Mouse (Mus musculus) limb, embryonic 11.5 days (tissue): Measurements from ENCODE around the gene Oser1. TPM values are rescaled to one million over a fixed set of nuclear protein-coding genes. Genes with fewer than 3 reads are reported as not detected.

Source experiments
- ATAC-seq: fragments of 200-750 bp; cut with Nextera tagmentation; 2 replicates; pipeline ENCODE4 v1.8.0; 2017; ENCODE audit warnings: low read depth; ENCODE audit not compliant: insufficient number of reproducible peaks, low FRiP score, low TSS enrichment
- DNase-seq: peaks from one replicate; pipeline ENCODE4 v3.0.0-alpha.2; 2015; ENCODE audit warnings: low spot score
- H3K27ac ChIP-seq: fragments of 300-500 bp; sonication (generic); replicated peaks from 2 replicates; pipeline ENCODE4 v1.5.1; 2014; ENCODE audit warnings: low read depth, mild to moderate bottlenecking, low read length
- H3K27me3 ChIP-seq: fragments of 300-500 bp; sonication (generic); 2 replicates; pipeline ENCODE4 v1.6.1; 2014; ENCODE audit warnings: mild to moderate bottlenecking, low read length, mixed read lengths; ENCODE audit not compliant: control insufficient read depth, insufficient read depth
- H3K36me3 ChIP-seq: fragments of 300-500 bp; sonication (generic); 2 replicates; pipeline ENCODE4 v1.6.1; 2014; ENCODE audit warnings: mild to moderate bottlenecking, low read length, moderate library complexity, mixed read lengths; ENCODE audit not compliant: control insufficient read depth, insufficient read depth
- H3K4me1 ChIP-seq: fragments of 300-500 bp; sonication (generic); 2 replicates; pipeline ENCODE4 v1.6.1; 2014; ENCODE audit warnings: low read length, mixed read lengths; ENCODE audit not compliant: control insufficient read depth, insufficient read depth
- H3K4me2 ChIP-seq: fragments of 300-500 bp; sonication (generic); 2 replicates; pipeline ENCODE4 v1.6.1; 2014; ENCODE audit warnings: low read depth, mild to moderate bottlenecking, moderate library complexity; ENCODE audit not compliant: severe bottlenecking
- H3K4me3 ChIP-seq: fragments of 300-500 bp; sonication (generic); 2 replicates; pipeline ENCODE4 v1.5.1; 2014; ENCODE audit warnings: low read depth, low read length
- H3K9ac ChIP-seq: fragments of 300-500 bp; sonication (generic); 2 replicates; pipeline ENCODE4 v1.6.1; 2014; ENCODE audit warnings: mild to moderate bottlenecking, low read length
- H3K9me3 ChIP-seq: fragments of 300-500 bp; sonication (generic); 2 replicates; pipeline ENCODE4 v1.6.1; 2016; ENCODE audit warnings: low read length; ENCODE audit not compliant: control insufficient read depth
- WGBS: fragments of 180-500 bp; shearing (Covaris S2); extraction: QIAGEN DNeasy Blood & Tissue Kit; methylation state at CpG from one replicate; pipeline ENCODE4 v1.1.7; 2014; 5-methylcytosine and 5-hydroxymethylcytosine counted together
- polyA plus RNA-seq: library from polyadenylated mRNA; unstranded; fragments of >200 nt; fragmentation: Nextera tagmentation; extraction: Ambion mirVana; gene quantifications from 2 replicates; pipeline ENCODE4 v1.2.1, GENCODE M21; 2014

Gene Oser1
- polyA plus RNA-seq, result 88.3 and 92.5 TPM in 2 replicates

DNA sequence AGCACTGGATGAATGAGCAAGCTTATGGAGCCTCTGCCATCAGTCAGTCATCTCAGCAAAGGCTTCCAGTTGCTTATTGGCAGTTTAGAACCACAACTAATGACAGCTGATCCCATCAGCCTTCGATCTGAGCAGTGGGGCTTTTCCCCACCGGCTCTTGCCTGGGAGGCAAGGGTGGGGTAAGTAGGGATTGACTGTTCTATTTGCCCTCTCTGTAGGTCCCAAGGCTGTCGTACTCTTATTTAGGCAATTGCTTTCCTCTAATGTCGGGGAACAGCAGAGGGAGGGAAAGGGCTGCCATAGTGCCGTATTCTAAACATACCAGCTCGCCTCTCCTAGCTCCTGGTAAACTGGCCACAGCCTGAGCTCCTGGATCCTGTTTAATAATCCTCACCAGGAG, at the start of gene Oser1:
Gene Oser1, minus strand, starts transcription at position 101 of the 400 bp plus-strand sequence.
- DNase-seq (no peak), ATAC-seq (no peak)
- H3K4me2 ChIP-seq, result no peak within 1 kb of the TSS
- no peak within 1 kb of the TSS for H3K4me3 ChIP-seq
- no peak within 1 kb of the TSS for H3K27ac ChIP-seq
- no peaks in the 10 kb centered on the region for H3K36me3 ChIP-seq
- H3K4me1 ChIP-seq, result no peaks in the 10 kb centered on the region
- no peaks in the 10 kb centered on the region for H3K9me3 ChIP-seq
- WGBS, result 85% methylated on average over 6 of the region's 6 CpGs
- no peak within 1 kb of the TSS for H3K9ac ChIP-seq
- no peaks in the 10 kb centered on the region for H3K27me3 ChIP-seq

DNA sequence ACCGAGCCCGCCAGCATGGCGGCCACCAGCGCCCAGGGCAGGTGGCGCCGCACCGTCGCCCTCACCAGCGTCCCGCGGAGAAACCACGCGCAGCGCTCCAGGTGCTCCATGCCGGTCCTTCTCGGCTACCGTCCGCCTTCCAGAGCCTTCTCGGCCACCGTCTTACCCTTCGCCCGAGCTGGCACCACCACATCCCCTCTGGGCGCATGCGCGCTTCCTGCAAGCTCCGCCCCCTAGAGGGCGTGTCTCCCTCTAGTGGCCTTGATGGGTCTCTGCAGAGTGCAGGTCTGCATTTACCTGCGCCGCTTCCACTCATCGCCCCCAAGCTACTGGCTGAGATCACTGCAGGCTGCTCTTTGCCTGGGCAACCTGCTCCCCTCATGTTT, 48.0 kb upstream of the Oser1 start, which contains the start of gene Fitm2:
Gene Fitm2, minus strand, starts transcription at position 164 of the 386 bp plus-strand sequence.
- DNase-seq (peak; percentile 98), ATAC-seq (peak; percentile 92)
- Histone ChIP-seq H3K9ac (peak within 1 kb of the TSS; percentile 79), H3K27me3 (no peaks in the 10 kb centered on the region), H3K36me3 (peaks cover 4% of the 10 kb centered on the region; the same call in 1 of the 2 replicates), H3K4me1 (peaks cover 3% of the 10 kb centered on the region; the same call in 1 of the 2 replicates), H3K4me2 (peak within 1 kb of the TSS; percentile 88), H3K9me3 (no peaks in the 10 kb centered on the region), H3K4me3 (peak within 1 kb of the TSS; percentile 83), H3K27ac (no peak within 1 kb of the TSS)
- 0% methylated on average over 30 of the region's 30 CpGs for WGBS

DNA sequence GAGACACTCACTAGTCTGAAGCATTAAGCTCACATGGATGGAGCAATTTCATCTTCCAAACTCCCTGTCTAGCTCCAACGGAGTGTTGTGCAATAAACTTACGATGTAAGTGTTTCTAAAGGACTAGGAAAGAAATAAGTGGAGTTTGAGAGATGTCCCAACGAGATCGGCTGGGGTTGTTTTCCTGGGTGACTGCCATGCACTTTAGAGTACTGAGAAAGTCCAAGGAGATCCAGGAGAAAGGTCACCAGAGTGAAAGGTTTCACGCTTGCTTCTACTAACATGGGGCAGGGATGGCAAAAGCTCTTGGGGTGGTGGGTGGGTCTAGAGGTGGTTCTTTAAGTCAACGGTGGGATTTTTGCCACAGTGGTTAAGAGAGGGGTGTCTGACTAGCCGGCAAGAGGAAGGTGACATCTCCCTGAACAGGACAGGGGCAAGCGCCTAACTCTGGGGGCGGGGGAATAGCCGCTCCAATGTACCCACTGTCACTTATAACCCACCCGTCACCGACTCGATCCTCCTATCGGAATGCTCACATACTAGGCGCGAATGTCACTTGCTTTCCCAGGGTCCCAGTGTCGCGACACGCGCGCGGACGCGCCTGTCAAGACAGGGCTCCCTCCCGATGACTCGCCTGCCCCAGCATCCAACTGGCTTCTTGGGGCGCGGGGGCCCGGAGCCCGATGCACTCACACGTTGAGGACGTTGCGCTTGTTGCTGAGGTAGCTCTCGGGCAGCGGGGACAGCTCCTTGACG, 47.4 kb upstream of the Oser1 start:
- peak overlapping the region; percentile 79 for H3K9ac ChIP-seq
- peak; percentile 75 for ATAC-seq
- no peaks in the 10 kb centered on the region for H3K27me3 ChIP-seq
- H3K4me2 ChIP-seq, result peak overlapping the region; percentile 88
- no peak for DNase-seq
- peak overlapping the region; percentile 83 for H3K4me3 ChIP-seq
- WGBS, result 5% methylated on average over 36 of the region's 36 CpGs
- no peaks in the 10 kb centered on the region for H3K9me3 ChIP-seq
- peaks cover 4% of the 10 kb centered on the region; the same call in 1 of the 2 replicates for H3K36me3 ChIP-seq
- no peak overlapping the region for H3K27ac ChIP-seq
- peaks cover 3% of the 10 kb centered on the region; the same call in 1 of the 2 replicates for H3K4me1 ChIP-seq

DNA sequence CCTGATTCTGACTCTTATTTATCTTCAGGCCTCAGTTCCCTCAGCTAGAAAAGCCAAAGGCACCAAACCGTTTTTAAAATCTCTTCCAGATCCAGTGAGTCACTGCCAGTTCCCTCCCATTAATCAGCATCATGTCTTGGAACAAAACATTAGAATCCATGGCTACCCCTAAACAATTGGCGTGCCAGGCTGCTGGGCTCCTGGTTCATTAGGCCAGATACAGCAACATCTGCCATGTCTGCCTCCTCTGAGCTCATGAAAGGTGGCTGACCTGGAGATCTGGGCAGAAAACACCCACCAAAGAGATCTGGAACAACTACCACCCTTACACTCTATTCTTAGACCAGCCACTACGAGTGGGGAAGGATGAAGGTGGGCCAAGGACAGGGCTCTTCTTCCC, 46.6 kb upstream of the Oser1 start:
- H3K9ac ChIP-seq, result no peak overlapping the region
- no peaks in the 10 kb centered on the region for H3K9me3 ChIP-seq

DNA sequence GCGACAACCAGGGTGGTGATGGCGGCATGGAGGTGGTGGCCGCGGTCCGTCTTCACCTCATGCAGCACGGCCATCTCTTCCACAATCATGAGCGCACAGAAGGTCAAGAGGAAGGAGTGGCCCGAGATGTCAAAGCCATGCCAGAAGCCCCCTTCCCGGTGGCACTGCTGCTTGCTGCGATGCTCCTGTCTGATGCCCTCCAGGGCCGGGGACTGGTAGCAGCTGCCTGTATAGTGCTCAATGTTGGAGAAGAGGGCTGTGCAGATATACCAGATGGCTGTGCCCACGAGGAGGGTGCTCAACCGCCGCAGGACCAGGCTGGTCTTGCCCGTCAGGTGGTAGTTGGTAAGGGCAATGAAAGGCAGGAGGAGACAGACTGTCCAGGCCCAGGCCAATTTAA, 45.2 kb upstream of the Oser1 start:
- H3K4me3 ChIP-seq, result no peak overlapping the region
- no peak overlapping the region for H3K9ac ChIP-seq
- peaks cover 4% of the 10 kb centered on the region; the same call in 1 of the 2 replicates for H3K36me3 ChIP-seq
- no peaks in the 10 kb centered on the region for H3K9me3 ChIP-seq
- H3K4me2 ChIP-seq, result no peak overlapping the region
- 94% methylated on average over 15 of the region's 15 CpGs for WGBS
- no peak for ATAC-seq
- DNase-seq, result no peak
- no peaks in the 10 kb centered on the region for H3K27me3 ChIP-seq
- no peak overlapping the region for H3K27ac ChIP-seq
- H3K4me1 ChIP-seq, result peaks cover 3% of the 10 kb centered on the region; the same call in 1 of the 2 replicates

More for the DNA sequence above, 46.6 kb upstream of the Oser1 start:
- H3K36me3 ChIP-seq, result peaks cover 4% of the 10 kb centered on the region; the same call in 1 of the 2 replicates
- WGBS, result 73% methylated on average over 3 of the region's 3 CpGs
- ATAC-seq (no peak), DNase-seq (no peak)
- H3K4me3 ChIP-seq, result no peak overlapping the region
- H3K4me1 ChIP-seq, result peaks cover 3% of the 10 kb centered on the region; the same call in 1 of the 2 replicates
- H3K27me3 ChIP-seq, result no peaks in the 10 kb centered on the region
- H3K4me2 ChIP-seq, result peak overlapping the region; percentile 88; the same call in 1 of the 2 replicates
- no peak overlapping the region for H3K27ac ChIP-seq

DNA sequence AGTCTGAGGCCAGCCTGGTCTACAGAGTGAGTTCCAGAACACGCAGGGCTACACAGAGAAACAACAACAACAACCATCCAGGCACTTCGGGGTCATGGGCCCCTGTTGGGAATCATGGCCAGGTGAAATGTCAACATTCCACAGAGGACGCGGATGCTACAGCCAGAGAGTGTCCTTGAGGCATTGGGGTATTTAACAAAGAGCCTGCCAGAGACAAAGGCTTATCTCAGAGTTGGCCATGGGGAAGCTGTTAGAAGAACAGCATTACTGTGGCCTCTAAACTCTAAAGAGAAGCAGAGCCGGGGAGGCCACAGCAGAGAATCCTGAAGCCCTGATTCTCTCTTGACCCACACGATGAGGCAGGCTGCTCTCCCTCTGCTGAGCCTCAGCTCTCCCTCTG, 44.4 kb upstream of the Oser1 start:
- no peaks in the 10 kb centered on the region for H3K27me3 ChIP-seq
- no peak overlapping the region for H3K27ac ChIP-seq
- H3K4me3 ChIP-seq, result no peak overlapping the region
- peaks cover 3% of the 10 kb centered on the region; the same call in 1 of the 2 replicates for H3K4me1 ChIP-seq
- 96% methylated on average over 6 of the region's 6 CpGs for WGBS
- H3K36me3 ChIP-seq, result peaks cover 4% of the 10 kb centered on the region; the same call in 1 of the 2 replicates
- ATAC-seq (no peak), DNase-seq (no peak)
- no peaks in the 10 kb centered on the region for H3K9me3 ChIP-seq
- H3K4me2 ChIP-seq, result no peak overlapping the region
- H3K9ac ChIP-seq, result no peak overlapping the region

DNA sequence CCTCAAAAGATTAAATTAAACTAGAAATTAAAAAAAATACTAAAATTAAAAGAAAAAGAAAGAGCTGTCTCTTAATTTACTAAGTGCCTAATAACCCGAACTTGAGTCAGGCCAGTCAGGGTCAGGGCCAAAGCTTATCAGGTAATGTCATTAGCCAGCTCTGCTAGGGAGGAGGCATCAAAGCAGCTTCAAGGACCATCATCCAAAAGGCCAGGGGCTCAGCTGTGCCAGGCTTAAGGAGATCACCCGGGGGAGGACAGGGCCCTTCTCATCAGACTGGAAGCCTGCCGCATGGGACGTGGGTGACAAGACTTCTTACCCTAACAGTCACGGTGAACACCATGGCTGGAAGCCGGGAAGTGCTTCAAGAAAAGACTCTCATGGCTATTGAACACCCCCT, 43.1 kb upstream of the Oser1 start:
- H3K9ac ChIP-seq, result no peak overlapping the region
- ATAC-seq, result no peak
- peaks cover 3% of the 10 kb centered on the region; the same call in 1 of the 2 replicates for H3K4me1 ChIP-seq
- peaks cover 4% of the 10 kb centered on the region; the same call in 1 of the 2 replicates for H3K36me3 ChIP-seq
- H3K4me2 ChIP-seq, result no peak overlapping the region
- H3K4me3 ChIP-seq, result no peak overlapping the region
- H3K27ac ChIP-seq, result no peak overlapping the region
- no peaks in the 10 kb centered on the region for H3K9me3 ChIP-seq
- no peaks in the 10 kb centered on the region for H3K27me3 ChIP-seq
- DNase-seq, result no peak
- WGBS, result 89% methylated on average over 6 of the region's 6 CpGs

DNA sequence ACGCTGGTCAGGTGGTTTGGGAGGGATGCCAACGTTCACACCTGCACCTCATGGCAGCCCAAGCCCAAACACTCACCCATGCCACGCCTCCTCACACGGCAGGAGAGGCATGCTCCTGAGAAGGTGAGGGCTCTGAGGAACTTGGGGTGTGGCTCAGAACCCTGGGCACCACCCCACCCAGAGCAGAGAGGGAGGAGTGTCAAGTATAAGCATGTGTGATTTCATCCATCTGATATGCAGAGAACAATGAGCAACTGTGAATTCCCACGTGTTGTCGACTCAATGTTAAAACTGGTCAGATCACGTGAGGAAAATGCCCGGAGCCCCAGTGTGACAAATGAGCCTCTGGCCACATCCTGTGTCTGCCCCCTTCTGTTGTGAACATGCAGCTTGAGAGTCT, 42.3 kb upstream of the Oser1 start:
- DNase-seq (no peak), ATAC-seq (no peak)
- Histone ChIP-seq H3K4me2 (no peak overlapping the region), H3K36me3 (peaks cover 4% of the 10 kb centered on the region; the same call in 1 of the 2 replicates), H3K9me3 (no peaks in the 10 kb centered on the region), H3K4me3 (no peak overlapping the region), H3K9ac (no peak overlapping the region), H3K27me3 (no peaks in the 10 kb centered on the region), H3K4me1 (peaks cover 2% of the 10 kb centered on the region; the same call in 1 of the 2 replicates), H3K27ac (no peak overlapping the region)
- 67% methylated on average over 8 of the region's 8 CpGs for WGBS
